Mouse (Mus musculus): ENCODE results near the gene Rasa3.

Rasa3 gene

DNA sequence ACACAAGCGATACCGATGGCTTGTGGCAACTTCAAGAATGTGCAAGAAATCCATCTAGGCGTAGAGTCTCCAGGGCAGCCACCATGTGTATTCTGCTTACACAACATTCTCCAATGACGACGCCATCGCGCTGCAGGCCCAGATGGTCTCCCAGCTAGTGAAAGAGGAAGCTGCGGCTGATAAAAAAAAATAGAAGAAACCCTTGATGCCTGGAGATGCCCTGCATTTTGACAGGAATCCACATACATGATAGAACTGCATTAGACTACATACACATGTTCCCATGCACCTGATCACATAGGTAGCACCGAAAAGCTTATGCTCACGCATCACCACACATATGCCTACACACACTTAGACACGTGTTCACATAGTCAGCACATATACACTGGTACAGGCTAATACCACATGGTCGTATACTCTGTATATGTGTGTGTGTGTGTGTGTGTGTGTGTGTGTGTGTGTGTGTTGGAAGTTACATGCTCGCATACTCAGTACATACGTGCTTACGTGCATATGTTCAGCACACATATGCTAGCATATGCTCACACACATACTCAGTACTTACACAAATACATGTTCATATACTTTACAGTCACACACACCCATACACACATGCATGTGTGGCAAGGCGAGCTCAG is 8.4 kb upstream of the Rasa3 start:
- CTCF ChIA-PET: interaction anchor here (0.6 to 0.7 kb wide), 2 partner anchors 8 to 52 kb away, joined by 3 to 4 read pairs; partner anchors contain the start of gene Rasa3

DNA sequence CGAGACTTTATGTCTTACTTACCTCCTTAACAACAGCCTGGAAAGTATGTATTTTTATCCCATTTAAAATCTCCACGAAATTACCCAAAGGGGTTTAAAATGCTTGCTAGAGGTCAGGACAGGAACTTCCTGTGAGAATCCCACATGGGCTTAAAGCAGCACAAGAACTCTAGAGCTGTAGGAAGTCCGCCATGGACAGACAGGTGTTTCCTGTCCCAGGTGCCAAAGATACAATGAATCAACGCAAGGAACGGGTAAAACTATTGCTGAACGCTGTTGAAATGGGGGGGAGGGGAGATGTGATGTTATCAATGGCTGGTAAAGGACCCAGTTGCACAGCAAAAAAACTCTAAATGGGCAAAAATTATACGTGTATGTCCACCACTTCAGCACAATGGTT is 6.7 kb upstream of the Rasa3 start:
- CTCF ChIA-PET: no interaction called here

DNA sequence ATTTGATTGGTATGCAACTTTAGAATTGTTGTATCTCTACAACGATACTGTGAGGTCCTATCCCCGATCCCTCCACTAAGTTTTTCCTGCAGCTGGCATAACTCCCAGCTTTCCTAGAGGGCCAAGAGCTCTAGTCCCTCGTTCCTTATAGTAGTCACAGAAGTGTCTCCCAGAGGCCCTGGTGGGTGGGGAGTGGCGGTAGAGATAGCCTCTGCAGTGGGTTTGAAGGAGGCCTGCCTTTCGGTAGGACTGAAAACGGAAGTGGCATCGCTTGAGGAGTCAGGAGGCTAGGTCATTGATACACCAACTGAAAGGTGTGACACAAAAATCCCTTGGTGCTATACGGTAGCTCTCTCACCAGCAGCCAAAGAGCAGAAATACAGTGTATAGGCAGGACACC is 779 bp upstream of the Rasa3 start:
- CTCF ChIA-PET: interaction anchor here (0.9 to 1.4 kb wide), 4 partner anchors 8 to 81 kb away, joined by 3 read pairs; no protein-coding TSS in a partner anchor

DNA sequence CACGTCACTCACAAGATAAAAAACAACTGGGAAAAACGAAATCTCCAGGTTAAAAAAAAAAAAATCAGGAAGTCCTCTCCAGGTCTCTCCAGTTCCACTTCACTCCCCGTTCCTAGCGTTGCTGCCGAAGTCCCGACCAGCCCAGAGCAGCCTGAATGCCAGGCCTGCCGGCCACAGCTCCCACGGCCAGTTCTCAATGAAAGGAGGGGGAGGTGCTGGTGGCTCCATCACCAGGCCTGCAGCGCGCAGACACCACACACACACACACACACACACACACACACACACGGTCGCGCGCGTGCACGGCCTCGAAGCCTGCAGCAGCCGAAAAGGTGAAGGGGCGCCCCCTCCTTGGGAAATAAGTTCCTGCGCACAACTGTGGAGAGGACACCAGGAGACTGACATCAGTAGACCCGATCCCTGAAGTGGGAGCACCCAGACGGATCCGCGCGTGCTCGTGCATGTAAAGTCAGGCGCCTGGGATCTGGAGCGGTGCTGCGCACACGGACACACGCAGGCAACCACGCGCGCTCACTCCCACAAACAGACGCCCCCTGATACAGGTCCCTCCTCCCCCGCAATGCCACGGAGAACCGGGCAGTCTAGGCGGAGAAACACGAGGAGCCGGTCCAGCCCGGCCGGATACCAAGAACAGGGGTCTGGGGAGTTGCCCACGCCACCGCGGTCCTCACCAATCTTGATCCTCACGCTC is 546 bp downstream of the Rasa3 start:
- CTCF ChIA-PET: interaction anchor here (0.7 to 1.3 kb wide), 3 partner anchors 9 to 123 kb away, joined by 3 to 4 read pairs (median 4); no protein-coding TSS in a partner anchor

DNA sequence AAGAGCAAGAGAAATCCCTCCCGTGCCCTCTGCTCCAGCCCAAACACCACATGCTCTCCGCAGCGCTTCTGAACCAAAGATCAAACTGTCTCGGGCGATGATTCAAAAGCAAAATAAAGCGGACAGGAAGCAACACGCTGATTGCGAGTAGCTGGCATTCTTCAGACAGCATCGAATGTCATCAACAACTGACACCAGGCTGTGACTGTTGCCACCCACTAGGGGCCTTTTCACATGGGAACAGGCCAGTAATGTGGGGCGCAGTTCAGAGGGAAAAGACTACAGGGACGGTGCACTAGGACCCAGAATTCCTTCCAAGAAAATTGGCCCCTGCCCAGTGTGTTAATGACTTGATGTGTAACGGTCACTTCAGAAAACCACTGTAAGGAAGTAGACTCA is 1.1 kb downstream of the Rasa3 start:
- CTCF ChIA-PET: interaction anchor here (0.7 to 1.1 kb wide), 3 partner anchors 11 to 122 kb away, joined by 3 to 4 read pairs (median 4); no protein-coding TSS in a partner anchor

DNA sequence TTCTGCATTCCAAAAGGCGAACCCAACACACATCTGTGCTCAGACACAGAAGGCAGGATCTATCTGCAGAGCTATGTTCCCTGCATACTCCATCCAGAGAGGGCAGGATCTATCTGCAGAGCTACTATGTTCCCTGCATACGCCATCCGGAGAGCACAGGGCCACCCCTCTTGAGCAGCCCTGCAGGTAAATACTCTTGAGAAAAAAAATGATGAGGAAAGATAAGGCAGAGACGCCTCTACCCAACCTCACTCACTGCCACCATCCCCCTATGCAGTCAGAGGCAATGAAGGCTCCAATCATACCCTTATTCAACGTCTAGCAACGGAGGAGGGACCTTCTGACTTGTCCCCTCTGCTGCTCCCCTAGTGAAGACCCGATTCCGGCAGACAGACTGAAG is 1.9 kb downstream of the Rasa3 start:
- CTCF ChIA-PET: interaction anchor here (1.1 kb wide), 1 partner anchor 53 kb away, joined by 3 read pairs; no protein-coding TSS in a partner anchor

DNA sequence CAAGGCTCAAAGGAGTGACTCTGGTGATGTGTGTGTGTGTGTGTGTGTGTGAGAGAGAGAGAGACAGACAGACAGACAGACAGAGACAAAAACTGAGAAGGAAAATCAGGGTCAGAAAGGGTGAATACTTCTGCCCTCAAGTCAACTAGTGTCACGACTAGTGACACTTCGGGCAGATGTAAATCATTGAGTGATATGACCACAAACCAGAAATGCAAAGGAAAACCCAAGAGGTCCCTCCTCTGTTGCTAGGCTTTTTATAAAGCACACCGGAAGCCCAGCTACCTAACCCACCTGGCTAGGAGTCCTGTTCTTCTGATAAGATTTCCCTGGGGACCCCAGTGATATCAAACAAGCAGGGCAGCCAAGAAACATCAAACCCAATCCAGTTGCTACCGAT is 2.3 kb downstream of the Rasa3 start:
- CTCF ChIA-PET: interaction anchor here (0.6 to 1.1 kb wide), 2 partner anchors 30 to 52 kb away, joined by 3 to 4 read pairs; no protein-coding TSS in a partner anchor

DNA sequence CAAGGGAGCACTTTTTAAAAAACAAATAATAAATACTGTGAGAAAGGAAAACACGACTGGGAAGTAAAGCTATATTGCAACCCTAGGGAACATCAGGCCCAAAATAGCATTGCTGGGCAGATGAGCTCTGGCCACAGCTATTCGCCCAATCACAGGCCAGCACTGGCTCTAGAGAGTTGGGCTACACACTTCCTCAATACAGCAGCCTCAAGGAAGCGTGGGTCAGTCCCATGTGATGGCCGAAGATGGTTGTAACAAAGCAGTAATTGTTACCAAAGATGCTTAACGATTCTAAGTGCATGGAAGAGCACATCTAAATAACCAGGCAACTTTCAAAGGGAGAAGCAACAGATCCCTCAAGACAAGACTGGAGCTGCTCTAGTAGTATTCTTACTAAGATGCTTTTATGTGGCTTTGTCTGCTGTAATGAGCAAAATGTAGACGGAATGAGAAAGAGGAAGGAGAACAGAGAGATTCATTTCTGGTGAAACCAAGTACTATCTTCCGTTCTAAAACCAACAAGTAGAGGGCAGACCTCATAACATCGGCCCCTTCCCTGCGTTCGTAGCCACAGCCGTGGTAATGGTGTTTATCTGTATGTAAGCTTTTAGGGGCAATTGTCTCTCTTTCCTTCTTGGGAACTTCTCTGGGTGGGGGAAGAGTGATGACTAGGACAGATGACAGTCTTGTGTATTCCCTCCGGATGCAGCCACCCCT is 3.0 kb downstream of the Rasa3 start:
- CTCF ChIA-PET: interaction anchor here (0.6 to 1.2 kb wide), 4 partner anchors 12 to 119 kb away, joined by 3 to 8 read pairs (median 4); no protein-coding TSS in a partner anchor

DNA sequence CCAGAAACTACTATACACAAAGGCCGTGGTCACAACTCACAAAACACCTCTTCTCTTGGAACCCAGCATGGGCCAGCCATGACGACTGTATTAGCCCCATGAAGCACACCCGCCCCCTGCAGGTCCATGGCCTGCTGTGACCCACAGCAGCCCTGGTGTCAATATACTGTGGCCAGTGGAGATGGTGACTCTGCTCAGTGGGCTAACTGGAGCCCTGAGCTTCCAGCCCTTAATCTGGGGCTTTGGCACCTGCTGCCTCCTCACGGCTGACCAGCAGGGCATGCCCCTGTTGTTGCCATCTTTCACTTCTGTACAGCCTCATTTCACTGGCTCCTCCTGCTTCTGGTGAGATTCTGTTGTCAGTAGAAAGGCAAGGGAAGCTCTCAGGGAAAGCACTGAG is 4.2 kb downstream of the Rasa3 start:
- CTCF ChIA-PET: interaction anchor here (0.6 to 0.9 kb wide), 2 partner anchors 80 to 118 kb away, joined by 3 to 9 read pairs; no protein-coding TSS in a partner anchor

DNA sequence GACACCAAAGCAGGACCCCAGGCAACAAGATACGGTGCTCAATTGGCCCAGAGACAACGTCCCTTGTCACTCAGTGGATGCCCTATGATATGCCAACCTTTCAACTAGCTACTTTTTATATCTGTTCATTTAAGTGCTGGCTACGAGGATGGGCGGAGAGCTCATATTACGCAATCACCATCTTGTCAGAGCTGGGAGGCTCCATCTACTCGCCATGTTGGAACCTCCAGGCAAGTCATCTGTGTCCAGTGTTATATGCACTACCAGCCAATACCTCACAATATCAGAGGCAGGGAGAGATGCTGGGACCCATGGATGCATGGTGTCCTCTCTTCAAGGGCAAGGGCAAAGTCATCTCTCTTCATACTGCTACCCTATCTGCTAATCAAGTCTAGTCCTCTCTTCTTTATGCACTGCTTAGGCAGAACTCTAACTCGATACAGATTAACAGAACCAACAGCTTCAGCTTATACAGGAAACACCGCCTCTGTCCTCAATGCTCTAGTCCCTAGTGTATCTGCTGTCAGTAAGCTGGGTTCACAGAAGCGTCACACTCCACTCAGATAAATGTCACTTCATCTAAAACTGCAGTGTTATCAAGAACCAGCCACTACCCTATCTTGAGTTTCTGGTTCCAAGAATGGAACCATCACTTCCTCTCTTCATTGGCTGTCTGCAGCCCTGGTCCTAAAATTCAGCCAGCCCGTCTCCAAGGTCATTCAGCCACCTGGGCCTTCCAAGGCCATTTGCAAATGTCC is 6.0 kb downstream of the Rasa3 start:
- CTCF ChIA-PET: no interaction called here

DNA sequence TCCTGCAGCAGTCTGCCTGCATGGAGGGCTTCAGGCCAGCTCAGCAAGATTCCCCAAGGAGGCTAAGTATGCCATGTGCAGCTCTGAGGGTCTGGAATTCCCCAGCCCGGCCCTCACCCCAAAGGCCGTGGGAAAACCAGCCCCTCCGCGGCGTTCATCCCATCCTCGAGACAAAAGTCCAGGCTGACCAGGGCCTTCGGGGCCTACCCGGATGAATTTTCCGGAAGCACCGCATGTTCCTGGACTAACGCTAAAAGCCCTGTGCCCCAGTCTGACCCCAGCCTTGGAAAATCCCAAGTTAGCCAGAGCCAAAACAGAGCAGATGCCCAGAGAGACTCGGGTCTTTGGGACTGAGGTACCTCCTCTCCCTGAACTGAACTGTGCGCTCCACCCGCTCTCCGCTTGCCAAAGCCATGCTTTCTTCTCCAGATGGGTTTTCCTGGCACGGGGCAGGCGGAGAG is 7.4 kb downstream of the Rasa3 start:
- CTCF ChIA-PET: no interaction called here

DNA sequence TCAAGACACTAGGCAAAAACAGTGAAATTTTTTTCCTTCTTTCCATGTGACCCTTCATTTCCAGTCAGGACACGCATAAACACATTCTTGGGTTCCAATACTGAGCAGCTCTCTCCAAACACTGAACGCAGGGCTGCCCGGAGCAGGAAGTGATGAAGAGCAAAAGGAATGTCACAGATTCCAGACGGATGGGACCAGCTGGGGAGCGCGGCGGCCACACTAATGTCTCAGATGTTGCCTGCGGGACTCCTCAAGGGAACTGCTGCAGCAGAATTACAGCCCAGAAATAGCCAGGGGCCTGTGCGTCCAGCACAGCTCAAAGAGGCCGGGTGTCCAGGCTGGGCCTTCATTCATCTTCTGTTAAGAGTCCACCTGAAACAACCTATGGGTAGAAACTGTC is 9.0 kb downstream of the Rasa3 start:
- CTCF ChIA-PET: interaction anchor here (1.2 kb wide), 1 partner anchor 9 kb away, joined by 3 read pairs; the partner anchor contains the start of gene Rasa3

DNA sequence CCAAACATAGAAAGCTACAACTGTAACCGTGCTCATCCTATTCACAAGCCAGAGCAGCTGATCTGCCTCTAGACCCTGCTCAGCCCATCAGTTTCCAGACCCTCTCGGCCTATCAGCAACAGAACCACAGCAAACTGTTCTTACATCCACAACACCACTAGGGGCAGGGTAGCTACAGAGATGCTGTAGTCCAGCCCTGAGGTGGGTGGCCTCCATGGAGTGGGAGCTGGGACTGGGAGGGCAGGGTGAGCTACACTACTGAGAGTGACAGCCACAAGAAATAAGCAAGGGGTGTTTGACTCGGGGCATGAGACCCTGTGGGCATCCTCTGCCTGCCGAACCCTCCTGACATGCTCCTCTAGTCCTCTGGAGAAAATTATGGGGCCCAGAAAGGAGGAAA is 9.5 kb downstream of the Rasa3 start:
- CTCF ChIA-PET: interaction anchor here (0.7 to 1.2 kb wide), 2 partner anchors 10 to 56 kb away, joined by 3 to 15 read pairs; partner anchors contain the start of gene Rasa3

DNA sequence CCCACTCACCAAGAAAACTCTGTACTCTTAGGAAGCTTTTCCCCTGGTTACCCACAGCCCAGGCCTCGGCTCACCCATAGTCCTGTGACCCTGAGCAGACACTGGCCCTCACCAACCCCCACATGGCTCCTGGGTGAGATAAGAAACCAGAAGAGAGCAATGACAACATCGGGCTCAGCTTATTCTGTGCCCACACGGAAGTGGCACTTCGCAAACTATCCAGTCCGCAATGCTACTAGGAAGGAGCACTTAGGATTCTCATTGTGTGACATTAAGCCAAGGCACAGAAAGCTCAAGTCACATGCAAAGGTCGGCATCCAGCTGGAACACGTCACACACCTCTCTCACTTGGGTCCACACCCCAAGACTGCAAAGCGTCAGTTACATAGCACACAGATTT is 11.5 kb downstream of the Rasa3 start:
- CTCF ChIA-PET: interaction anchor here (0.7 kb wide), 1 partner anchor 118 kb away, joined by 3 read pairs; no protein-coding TSS in a partner anchor

DNA sequence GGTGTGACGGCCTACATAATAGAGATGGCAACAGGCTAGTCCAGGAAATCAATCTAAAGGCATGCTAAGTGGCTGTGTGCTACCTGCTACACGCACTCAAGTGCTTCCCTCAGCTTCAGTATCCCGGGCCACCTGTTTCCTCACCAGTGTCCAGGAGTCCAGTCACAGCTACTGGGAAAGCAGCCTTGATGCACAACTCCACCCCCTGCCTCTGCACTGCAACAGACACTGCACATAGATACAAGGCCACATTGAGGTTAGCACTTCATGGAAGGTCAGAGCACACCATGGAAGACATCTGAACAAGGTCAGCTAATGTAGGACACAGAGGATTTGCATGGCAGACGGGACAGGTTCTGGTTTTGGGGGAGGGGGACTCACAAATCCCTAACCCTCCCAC is 11.9 kb downstream of the Rasa3 start:
- CTCF ChIA-PET: interaction anchor here (0.7 kb wide), 1 partner anchor 119 kb away, joined by 3 read pairs; no protein-coding TSS in a partner anchor

DNA sequence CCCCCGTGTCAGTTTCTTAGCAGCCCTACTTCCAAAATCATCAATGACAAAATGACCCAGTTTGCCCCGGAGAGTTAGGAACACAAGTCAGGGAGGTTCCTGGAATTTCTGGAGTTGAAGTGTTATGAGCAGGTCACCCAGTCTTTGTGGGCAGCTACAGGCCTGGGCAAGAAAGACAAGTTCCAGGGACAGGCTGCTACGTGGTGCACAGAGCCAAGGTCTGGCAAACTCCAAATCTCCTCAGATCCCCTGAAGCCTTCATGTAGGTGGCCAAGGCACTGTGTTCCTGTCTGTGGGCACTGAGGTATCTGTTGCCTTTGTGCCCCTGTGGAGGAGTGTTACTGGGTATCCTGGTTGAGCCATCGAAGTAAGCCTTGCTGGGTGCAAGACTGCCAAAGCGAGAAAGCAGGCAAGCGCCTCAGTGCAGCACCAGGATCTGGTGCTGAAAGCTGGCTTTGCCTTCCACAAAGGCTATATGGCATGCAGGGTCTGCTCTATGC is 12.6 kb downstream of the Rasa3 start:
- CTCF ChIA-PET: no interaction called here

DNA sequence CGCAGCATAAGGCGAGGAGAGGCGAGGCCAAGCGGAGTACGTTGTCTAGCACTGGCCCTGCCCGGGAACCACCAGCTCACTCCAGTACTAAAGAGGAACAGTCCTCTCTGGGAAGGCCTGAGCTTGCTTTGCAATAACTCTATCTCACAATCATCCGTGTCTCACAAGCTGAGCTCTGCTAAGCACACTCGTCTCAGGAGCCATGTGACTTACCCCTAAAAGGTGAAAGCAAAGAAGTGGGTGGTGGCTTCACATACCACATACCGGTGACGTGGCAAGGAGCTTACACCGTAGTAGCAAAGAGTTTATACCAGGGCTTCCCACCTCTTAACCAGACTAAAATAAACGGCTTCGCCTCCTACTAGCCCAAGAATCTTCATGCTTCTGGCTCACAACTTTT is 17.1 kb downstream of the Rasa3 start:
- CTCF ChIA-PET: no interaction called here

DNA sequence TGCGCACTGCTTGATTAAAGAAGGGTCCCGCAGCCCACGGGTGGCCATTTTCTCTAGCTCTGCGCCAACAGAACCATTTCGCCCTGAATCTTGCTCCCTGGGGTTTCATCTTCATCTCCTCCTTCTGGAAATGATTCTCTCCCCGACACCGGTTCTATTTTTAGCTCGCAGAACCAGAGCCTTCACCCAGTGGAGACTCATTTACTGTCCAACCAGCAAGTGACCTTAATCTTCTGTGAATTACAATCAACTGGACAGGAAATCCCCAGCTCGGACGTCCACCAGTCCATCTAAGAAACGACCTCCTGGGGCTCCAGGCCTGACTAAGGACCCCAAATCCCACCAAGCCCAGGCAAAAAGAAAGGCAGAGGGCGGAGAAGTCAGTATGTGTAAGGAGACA is 19.9 kb downstream of the Rasa3 start:
- CTCF ChIA-PET: interaction anchor here (0.6 kb wide), 1 partner anchor 39 kb away, joined by 3 read pairs; no protein-coding TSS in a partner anchor

DNA sequence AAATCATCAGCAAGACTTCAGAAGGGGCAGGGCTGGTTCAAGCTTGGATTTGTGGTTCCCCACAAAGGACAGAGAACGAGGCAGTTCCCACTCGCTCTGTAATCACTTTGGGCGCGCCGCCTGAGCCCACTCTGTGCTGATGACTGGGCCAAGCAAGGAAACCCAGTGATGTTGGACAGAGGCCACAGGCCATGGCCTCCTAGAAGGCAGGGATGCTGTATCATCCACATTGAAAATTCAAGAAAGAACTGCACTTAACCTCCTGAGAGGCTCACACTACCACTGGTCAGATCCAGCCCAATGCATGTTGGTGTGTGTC is 22.4 kb downstream of the Rasa3 start:
- CTCF ChIA-PET: interaction anchor here (0.6 kb wide), 1 partner anchor 11 kb away, joined by 3 read pairs; no protein-coding TSS in a partner anchor

DNA sequence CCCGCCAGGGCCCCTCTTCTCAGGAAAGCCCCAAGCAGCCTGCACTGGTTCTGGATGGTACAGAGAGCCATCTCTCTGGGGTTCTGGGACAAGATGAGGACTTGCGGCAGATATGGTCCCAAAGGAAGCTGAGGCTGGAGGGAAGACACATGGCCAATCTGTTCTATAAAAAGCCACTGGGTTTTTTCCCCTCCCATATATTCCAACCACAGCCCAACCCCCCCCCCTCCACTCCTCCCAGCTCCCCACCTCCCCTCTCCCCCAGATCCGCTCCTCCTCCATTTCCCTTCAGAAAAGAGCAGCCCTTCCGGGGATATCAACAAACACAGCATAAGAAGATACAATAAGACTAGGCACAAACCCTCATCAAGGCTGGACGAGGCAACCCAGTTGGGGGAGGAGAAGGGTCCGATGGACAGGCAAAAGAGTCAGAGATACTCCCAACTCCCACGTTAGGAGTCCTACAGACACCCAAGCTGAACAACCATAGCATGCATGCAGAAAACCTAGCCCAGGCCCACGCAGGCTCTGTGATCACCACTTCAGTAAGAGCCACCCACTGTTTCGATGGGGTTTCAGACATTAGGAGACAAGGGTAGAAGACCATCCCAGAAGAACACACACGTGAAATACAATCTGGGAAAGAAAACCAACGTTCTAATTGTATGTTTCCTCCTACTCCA is 22.9 kb downstream of the Rasa3 start:
- CTCF ChIA-PET: interaction anchor here (0.6 kb wide), 1 partner anchor 10 kb away, joined by 3 read pairs; no protein-coding TSS in a partner anchor

Measured in spleen, embryonic (tissue).